Mouse (Mus musculus) liver, embryonic 15.5 days (tissue): Measurements from ENCODE around the gene Creb5. TPM values are rescaled to one million over a fixed set of nuclear protein-coding genes. Genes with fewer than 3 reads are reported as not detected.

Source experiments
- ATAC-seq: fragments of 200-750 bp; cut with Nextera tagmentation; 2 replicates; pipeline ENCODE4 v1.8.0; 2017; ENCODE audit warnings: moderate number of reproducible peaks, mild to moderate bottlenecking, moderate library complexity; ENCODE audit not compliant: insufficient read depth
- H3K27ac ChIP-seq: fragments of 300-500 bp; sonication (generic); replicated peaks from 2 replicates; pipeline ENCODE4 v1.5.1; 2015; ENCODE audit warnings: mild to moderate bottlenecking, inconsistent platforms
- H3K27me3 ChIP-seq: fragments of 300-500 bp; sonication (generic); 2 replicates; pipeline ENCODE4 v1.6.1; 2015; ENCODE audit warnings: mild to moderate bottlenecking, inconsistent platforms
- H3K36me3 ChIP-seq: fragments of 300-500 bp; sonication (generic); replicated peaks from 2 replicates; pipeline ENCODE4 v1.6.1; 2015; ENCODE audit warnings: moderate library complexity, mild to moderate bottlenecking, inconsistent platforms
- H3K4me1 ChIP-seq: fragments of 300-500 bp; sonication (generic); replicated peaks from 2 replicates; pipeline ENCODE4 v1.6.1; 2015; ENCODE audit warnings: inconsistent platforms
- H3K4me2 ChIP-seq: fragments of 300-500 bp; sonication (generic); 2 replicates; pipeline ENCODE4 v1.6.1; 2015; ENCODE audit warnings: moderate library complexity, mild to moderate bottlenecking, inconsistent platforms
- H3K4me3 ChIP-seq: fragments of 300-500 bp; sonication (generic); replicated peaks from 2 replicates; pipeline ENCODE4 v1.5.1; 2015; ENCODE audit warnings: mild to moderate bottlenecking, inconsistent platforms
- H3K9ac ChIP-seq: fragments of 300-500 bp; sonication (generic); 2 replicates; pipeline ENCODE4 v1.6.1; 2015; ENCODE audit warnings: moderate library complexity, mild to moderate bottlenecking, inconsistent platforms
- H3K9me3 ChIP-seq: fragments of 300-500 bp; sonication (generic); replicated peaks from 2 replicates; pipeline ENCODE4 v1.6.1; 2016; ENCODE audit warnings: inconsistent platforms
- WGBS: fragments of 180-500 bp; shearing (Covaris S2); methylation state at CpG from one replicate; pipeline ENCODE4 v1.1.7; 2015; ENCODE audit warnings: mixed read lengths; ENCODE audit not compliant: insufficient replicate concordance; 5-methylcytosine and 5-hydroxymethylcytosine counted together
- polyA plus RNA-seq: library from polyadenylated mRNA; unstranded; fragments of >200 nt; fragmentation: Nextera tagmentation; extraction: Ambion mirVana; gene quantifications from 2 replicates; pipeline ENCODE4 v1.2.1, GENCODE M21; 2015

Gene Creb5
- polyA plus RNA-seq, 1 experiment from 2014 or later, result 0.33 TPM

DNA sequence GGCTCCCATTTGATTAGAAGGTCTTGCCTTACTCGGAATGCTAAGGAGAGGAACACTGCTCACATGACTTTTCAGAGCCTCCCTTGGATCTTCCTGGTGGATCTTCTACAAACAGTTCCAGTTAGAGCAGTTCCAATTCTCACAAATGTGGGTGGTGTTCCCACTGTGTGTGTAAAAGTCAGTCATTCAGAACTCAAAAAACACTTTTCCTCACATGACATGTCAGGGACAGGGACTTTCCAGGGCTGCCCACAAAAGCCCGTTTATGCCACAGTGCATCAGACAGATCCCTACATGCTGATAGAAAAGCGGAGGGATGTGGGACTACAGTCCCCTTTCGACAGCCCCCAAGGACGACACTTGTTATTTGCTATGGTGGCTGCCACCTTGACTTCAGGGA lies 339.0 kb downstream of the Creb5 start:
- Histone ChIP-seq H3K9ac (no peak overlapping the region), H3K27ac (no peak overlapping the region), H3K4me3 (no peak overlapping the region), H3K4me2 (no peak overlapping the region), H3K27me3 (no peaks in the 10 kb centered on the region), H3K36me3 (no peaks in the 10 kb centered on the region), H3K9me3 (no peaks in the 10 kb centered on the region), H3K4me1 (no peaks in the 10 kb centered on the region)
- WGBS, result 54% methylated on average over 5 of the region's 5 CpGs
- ATAC-seq, result no peak

DNA sequence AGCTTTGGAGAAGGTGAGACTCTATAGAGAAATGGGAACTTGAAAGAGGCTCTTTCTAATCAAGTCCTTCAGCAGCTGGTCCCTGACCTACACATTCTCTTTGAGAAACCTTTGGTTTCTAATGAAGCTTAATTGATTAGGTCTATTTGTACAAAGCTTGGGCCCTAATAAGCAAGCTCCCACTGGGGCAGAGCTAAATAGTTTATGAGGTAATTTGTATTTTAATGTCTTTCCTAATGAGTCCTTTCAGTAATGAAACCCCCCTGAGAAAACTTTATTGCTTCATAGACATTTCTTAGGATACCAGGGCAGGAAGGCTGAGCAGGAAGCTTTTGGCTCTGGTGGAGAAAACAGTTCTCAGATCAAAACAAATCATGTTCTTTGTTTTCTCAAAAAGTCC lies 341.6 kb downstream of the Creb5 start:
- Histone ChIP-seq H3K4me2 (no peak overlapping the region), H3K9me3 (no peaks in the 10 kb centered on the region), H3K27ac (no peak overlapping the region), H3K36me3 (no peaks in the 10 kb centered on the region), H3K27me3 (no peaks in the 10 kb centered on the region), H3K9ac (no peak overlapping the region), H3K4me1 (no peaks in the 10 kb centered on the region), H3K4me3 (no peak overlapping the region)
- ATAC-seq, result no peak

DNA sequence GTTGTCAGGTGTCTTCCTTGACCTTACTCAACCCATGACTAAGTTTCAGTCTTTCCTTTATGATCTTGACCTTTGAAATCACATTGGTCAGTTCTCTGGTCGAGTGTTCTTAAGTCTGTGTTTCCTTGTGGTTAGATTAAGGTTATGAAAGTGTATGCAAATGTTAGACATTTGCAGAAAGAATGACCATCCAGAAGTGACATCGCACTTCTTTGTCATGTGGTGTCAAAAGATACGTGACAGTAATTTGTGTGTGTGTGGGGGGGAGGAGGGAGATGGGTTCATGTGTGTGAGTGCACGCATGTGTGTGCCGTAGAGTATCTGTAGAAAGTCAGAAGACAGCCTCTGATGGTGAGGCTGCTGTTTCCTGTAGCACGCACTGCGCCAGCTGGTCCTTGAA lies 348.4 kb downstream of the Creb5 start:
- no peak overlapping the region for H3K27ac ChIP-seq
- no peaks in the 10 kb centered on the region for H3K9me3 ChIP-seq
- no peaks in the 10 kb centered on the region for H3K27me3 ChIP-seq
- H3K4me2 ChIP-seq, result no peak overlapping the region
- 64% methylated on average over 7 of the region's 7 CpGs for WGBS
- H3K4me3 ChIP-seq, result no peak overlapping the region
- no peak overlapping the region for H3K9ac ChIP-seq
- no peak for ATAC-seq
- H3K36me3 ChIP-seq, result no peaks in the 10 kb centered on the region
- no peaks in the 10 kb centered on the region for H3K4me1 ChIP-seq

DNA sequence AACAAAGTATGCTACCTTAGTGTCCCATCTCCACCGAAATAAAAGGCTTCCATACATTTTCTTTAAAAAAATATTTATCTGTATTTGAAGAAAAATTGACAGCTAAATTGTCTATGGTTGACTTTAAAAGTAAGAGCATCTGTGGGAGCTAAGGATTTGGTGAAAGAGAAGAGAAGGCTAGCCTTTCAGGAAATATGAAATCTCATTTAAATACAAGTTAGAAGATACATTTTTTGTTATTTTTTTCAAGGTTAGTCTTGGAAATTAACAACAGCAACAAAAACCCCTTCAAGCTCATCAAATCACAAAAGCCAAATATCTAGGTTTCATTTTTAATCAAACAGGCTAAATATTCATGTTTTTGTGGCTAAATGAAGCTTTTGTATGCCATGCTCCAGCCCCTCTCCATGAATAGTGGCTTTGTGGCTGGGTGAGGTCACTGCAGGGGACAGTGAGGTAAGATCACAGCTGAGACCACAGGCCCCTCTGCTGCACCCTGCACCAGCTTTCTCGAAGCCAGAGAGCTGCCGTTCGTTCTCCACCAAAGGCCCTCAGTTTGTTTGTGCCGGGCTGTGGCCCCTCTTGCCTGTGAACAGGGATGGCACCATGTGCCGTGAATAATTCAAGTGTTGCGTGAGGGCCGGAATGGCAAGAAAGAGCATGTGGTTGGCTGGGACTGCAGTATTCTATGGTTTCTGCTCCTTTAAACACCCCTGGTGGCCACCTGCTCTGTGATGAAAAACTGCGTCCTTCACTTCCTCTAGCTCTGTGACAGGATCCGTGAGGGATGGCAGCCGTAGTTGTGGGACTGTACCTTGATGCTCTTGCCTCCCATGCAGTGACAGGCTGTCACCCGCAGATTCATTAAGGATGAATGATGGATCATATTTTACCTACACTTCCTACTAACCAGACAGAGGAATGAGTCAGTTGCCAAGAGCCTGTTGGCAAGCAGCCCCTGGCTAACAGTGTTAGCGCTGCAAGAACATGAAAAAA lies 350.6 kb downstream of the Creb5 start:
- Histone ChIP-seq H3K4me3 (no peak overlapping the region), H3K36me3 (no peaks in the 10 kb centered on the region), H3K9ac (no peak overlapping the region), H3K27ac (no peak overlapping the region), H3K9me3 (no peaks in the 10 kb centered on the region), H3K4me2 (no peak overlapping the region), H3K27me3 (no peaks in the 10 kb centered on the region), H3K4me1 (no peaks in the 10 kb centered on the region)
- 65% methylated on average over 13 of the region's 13 CpGs for WGBS
- no peak for ATAC-seq

DNA sequence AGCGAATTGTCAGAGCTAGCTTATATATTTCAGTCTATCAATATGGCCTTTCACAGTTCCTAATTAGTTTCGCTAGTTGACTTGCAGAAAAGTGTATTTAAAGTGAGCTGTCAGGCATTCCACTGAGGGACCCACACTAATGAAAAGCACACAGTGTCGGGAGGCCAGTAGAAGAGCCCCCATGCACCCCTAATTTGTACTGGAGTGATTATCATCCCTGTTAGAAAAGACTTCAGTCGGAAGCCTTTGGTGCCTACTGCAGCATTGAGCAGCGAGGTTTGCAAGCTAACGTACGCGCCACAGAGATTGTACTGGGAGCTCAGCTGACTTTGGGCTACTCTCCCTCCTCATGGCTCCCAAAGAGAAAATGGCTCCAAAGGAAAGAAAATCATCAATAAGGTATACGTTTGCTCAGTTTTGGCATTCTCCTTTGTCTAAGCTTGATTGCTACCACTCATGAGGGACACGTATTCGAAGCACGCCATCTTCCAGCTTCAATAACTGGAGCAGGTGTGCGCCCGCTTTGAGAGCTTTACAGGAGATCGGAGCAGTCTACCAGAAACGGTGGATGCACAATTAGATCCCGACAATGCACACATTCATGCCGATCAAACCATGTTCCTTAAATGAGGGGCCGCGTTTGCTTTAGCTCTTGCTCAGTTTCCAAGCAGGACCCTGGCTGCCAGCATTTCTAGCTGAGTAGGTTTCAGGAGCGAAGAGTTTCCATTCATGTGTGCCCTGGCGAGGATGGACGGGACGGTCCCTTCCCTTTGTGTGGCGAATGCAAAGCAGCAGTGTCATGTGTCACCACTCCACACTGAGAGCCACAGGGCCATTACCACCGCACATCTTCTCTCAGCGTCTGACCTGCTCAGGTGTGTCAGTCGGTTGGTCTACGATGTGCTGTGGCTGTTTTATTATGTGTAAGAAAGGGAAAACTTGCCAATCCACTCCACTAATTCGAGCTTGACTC lies 354.8 kb downstream of the Creb5 start:
- 75% methylated on average over 30 of the region's 30 CpGs for WGBS
- no peaks in the 10 kb centered on the region for H3K27me3 ChIP-seq
- no peaks in the 10 kb centered on the region for H3K36me3 ChIP-seq
- no peak overlapping the region for H3K4me3 ChIP-seq
- H3K4me1 ChIP-seq, result no peaks in the 10 kb centered on the region
- H3K9me3 ChIP-seq, result no peaks in the 10 kb centered on the region
- ATAC-seq, result no peak
- no peak overlapping the region for H3K9ac ChIP-seq
- H3K27ac ChIP-seq, result no peak overlapping the region
- no peak overlapping the region for H3K4me2 ChIP-seq

DNA sequence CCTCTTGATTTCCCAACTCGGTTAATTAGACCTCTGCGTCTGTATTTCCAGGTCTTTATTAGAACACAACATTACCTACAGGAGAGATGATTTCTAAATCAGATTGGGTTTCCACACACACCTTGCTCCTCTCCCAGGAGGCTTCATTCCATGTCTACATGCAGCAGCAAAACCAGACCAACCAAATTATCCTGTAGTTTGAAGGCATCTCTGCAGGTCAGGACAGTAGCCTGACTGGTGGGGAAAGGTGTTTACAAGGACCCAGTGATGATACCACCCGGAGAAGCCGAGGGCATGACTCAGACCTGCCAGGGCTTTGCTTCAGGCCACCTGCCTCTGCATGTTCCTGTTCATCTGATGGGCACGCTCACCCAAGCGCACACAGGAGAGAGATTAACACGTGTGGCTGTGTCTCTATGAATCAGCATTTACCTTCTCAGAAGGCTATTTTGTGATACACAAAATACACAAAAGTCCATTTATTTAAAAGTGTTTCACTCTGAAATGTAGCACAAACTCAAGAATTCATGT lies 355.8 kb downstream of the Creb5 start:
- H3K9me3 ChIP-seq, result no peaks in the 10 kb centered on the region
- no peaks in the 10 kb centered on the region for H3K4me1 ChIP-seq
- ATAC-seq, result no peak
- WGBS, result 65% methylated on average over 7 of the region's 7 CpGs
- no peaks in the 10 kb centered on the region for H3K27me3 ChIP-seq
- no peak overlapping the region for H3K4me3 ChIP-seq
- H3K27ac ChIP-seq, result no peak overlapping the region
- H3K9ac ChIP-seq, result no peak overlapping the region
- no peaks in the 10 kb centered on the region for H3K36me3 ChIP-seq
- H3K4me2 ChIP-seq, result no peak overlapping the region

DNA sequence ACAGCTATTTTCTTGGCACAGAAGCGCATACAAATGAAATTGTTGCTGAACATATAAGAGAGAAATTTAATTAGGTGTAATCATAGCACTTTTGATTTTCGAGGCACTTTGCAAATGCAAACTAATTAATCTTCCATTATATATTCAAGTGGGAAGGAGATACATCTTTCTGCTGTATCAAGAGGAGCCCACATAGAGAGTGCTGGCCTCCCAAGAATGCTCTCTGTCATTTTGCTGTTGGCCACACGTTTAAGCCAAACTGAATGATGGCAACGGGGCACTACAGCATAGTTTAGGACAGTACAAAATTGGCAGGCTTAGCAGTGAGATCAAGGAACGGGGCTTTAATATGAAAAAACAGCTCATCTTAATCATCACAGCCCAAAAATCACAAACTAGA lies 356.4 kb downstream of the Creb5 start:
- no peak for ATAC-seq
- Histone ChIP-seq H3K9me3 (no peaks in the 10 kb centered on the region), H3K27me3 (no peaks in the 10 kb centered on the region), H3K4me3 (no peak overlapping the region), H3K4me1 (no peaks in the 10 kb centered on the region), H3K9ac (no peak overlapping the region), H3K4me2 (no peak overlapping the region), H3K36me3 (no peaks in the 10 kb centered on the region), H3K27ac (no peak overlapping the region)
- WGBS, result 66% methylated on average over 5 of the region's 5 CpGs

DNA sequence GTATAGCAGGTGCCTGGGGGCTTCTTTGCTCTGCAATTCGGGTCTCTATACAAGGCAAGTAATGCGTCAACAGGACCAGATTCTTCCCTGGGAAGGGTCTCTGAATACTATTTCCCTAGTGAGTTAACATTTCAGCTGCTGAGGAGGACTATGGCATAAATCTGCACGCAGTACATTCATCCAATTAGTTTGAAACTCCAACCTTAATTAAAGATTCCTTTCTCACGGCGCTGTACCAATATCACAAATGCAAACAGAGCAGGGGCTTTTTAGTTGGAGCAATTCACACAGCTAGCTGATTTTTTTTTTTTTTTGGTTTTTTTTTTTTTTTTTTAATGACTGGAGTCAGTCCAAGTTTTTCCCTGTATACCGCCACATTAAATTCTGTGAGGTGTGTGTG lies 357.0 kb downstream of the Creb5 start:
- no peaks in the 10 kb centered on the region for H3K4me1 ChIP-seq
- WGBS, result 68% methylated on average over 6 of the region's 6 CpGs

DNA sequence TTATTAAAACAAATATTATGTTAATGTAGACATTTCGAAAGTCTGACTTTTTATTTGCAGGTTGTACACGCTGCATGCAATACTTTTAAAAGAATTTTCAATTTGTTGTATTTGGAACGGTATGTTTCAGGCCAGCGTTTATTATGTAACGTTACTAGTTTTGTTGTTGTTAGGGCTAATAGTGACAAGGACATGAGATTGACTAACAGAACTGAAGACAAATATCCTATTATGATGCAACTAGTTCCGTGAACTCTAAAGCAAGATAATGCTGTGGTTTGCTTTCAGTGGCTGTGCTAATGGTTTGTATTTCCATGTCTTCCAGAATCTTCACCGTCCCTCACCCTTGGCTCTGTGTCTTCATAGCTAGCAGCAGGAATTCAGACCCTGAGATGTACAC lies 357.9 kb downstream of the Creb5 start:
- 61% methylated on average over 7 of the region's 7 CpGs for WGBS
- no peak for ATAC-seq

More for the DNA sequence above, 357.0 kb downstream of the Creb5 start:
- Histone ChIP-seq H3K4me2 (no peak overlapping the region), H3K9ac (no peak overlapping the region), H3K9me3 (no peaks in the 10 kb centered on the region), H3K4me3 (no peak overlapping the region), H3K36me3 (no peaks in the 10 kb centered on the region), H3K27ac (no peak overlapping the region), H3K27me3 (no peaks in the 10 kb centered on the region)
- ATAC-seq, result no peak

DNA sequence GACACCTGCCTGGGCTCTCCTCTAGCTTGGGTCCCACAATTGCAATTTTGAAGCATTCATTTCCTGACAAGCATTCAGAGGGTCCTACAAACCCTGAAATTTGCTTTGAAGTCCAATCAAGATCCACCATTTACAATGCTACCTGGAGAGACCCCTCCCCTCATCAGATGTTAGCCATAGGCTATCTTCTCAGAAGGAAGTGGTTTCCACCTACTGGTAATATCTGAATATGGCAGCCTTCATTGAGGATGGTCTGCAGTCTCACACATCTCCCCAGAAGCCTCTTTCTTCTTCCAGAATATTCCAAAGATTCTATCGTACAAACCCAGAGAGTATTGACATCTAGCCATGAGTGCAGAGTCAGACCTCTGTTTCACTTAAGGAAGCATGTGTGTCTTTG lies 362.7 kb downstream of the Creb5 start:
- no peak for ATAC-seq
- no peak overlapping the region for H3K27ac ChIP-seq
- H3K27me3 ChIP-seq, result no peaks in the 10 kb centered on the region
- WGBS, result 69% methylated on average over 1 of the region's 1 CpGs
- no peaks in the 10 kb centered on the region for H3K36me3 ChIP-seq
- H3K4me2 ChIP-seq, result no peak overlapping the region
- H3K9ac ChIP-seq, result no peak overlapping the region
- no peaks in the 10 kb centered on the region for H3K9me3 ChIP-seq
- H3K4me1 ChIP-seq, result no peaks in the 10 kb centered on the region
- H3K4me3 ChIP-seq, result no peak overlapping the region

More for the DNA sequence above, 357.9 kb downstream of the Creb5 start:
- H3K9ac ChIP-seq, result no peak overlapping the region
- no peaks in the 10 kb centered on the region for H3K9me3 ChIP-seq
- no peak overlapping the region for H3K4me2 ChIP-seq
- H3K36me3 ChIP-seq, result no peaks in the 10 kb centered on the region
- no peaks in the 10 kb centered on the region for H3K4me1 ChIP-seq
- H3K4me3 ChIP-seq, result no peak overlapping the region
- H3K27ac ChIP-seq, result no peak overlapping the region
- H3K27me3 ChIP-seq, result no peaks in the 10 kb centered on the region

DNA sequence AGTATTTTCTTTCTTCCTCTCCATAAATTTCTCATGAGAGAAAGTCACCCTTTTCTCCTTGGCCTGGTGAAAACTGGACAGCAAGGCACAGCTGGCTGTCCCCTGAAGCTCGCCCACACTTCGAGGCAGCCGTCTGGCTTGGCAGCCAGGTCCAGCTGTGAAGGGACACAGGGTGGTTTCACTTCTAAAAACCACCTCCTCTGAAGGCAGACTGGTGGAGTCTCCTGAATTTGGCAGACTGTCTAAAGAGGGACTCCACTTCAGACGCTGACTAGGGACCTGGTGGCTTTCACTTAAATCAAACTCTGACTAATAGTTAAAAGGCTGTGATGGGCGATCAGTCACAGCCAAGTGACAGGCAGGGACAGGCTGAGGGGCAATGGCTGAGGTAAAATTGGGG lies 365.6 kb downstream of the Creb5 start:
- H3K27ac ChIP-seq, result no peak overlapping the region
- no peak overlapping the region for H3K4me3 ChIP-seq
- no peaks in the 10 kb centered on the region for H3K36me3 ChIP-seq
- H3K27me3 ChIP-seq, result no peaks in the 10 kb centered on the region
- WGBS, result 40% methylated on average over 5 of the region's 5 CpGs
- no peaks in the 10 kb centered on the region for H3K4me1 ChIP-seq
- no peaks in the 10 kb centered on the region for H3K9me3 ChIP-seq
- no peak overlapping the region for H3K4me2 ChIP-seq
- no peak for ATAC-seq
- no peak overlapping the region for H3K9ac ChIP-seq
